Comparison of ENCODE assay signal across 8 mouse cellular contexts in genomic region chr16:23989209-23990160, GRCm38 (mm10). TPM values are rescaled to one million over a fixed set of nuclear protein-coding genes. Genes with fewer than 3 reads are reported as not detected.
DNase-seq lines count a peak whose midpoint lies in the region; ATAC-seq and TF ChIP-seq lines count a peak whose summit lies in the region.
"Had no signal": no experiment of that assay in that cellular context is flagged by ENCODE, and none has a peak within 500 bp of the region (broad histone marks: within the 10 kb centered on the region; RNA-seq: fewer than 3 reads in every experiment).

No protein-coding gene starts in this region.

- H3K27ac ChIP-seq in heart, embryonic 12.5 days (ENCODE audit: poor library complexity, severe bottlenecking), result peak overlapping the region; percentile 97
- H3K27ac ChIP-seq in kidney, postnatal 0 days, result peak overlapping the region; percentile 99
- peak overlapping the region; percentile 98 for H3K27ac ChIP-seq in midbrain, embryonic 13.5 days

- H3K27me3 ChIP-seq in heart, embryonic 12.5 days (replicated peaks), result no peaks in the 10 kb centered on the region
- H3K27me3 ChIP-seq in kidney, postnatal 0 days (ENCODE audit: insufficient read depth, low read length), result no peaks in the 10 kb centered on the region
- H3K27me3 ChIP-seq in midbrain, embryonic 13.5 days, result peaks cover 32% of the 10 kb centered on the region

- no peak for ATAC-seq in heart, embryonic 12.5 days (ENCODE audit: insufficient number of reproducible peaks, low FRiP score)
- no peak for ATAC-seq in kidney, postnatal 0 days (replicated peaks; ENCODE audit: low FRiP score, low read depth)
- peak; percentile 46; the same call in 1 of the 2 replicates for ATAC-seq in midbrain, embryonic 13.5 days

- TF ChIP-seq CTCF in kidney, postnatal 0 days (IDR thresholded peaks at IDR 0.05; ENCODE audit: low read depth), result no peak

- H3K4me3 ChIP-seq in heart, embryonic 12.5 days, result peak overlapping the region; percentile 92
- peak overlapping the region; percentile 68 for H3K4me3 ChIP-seq in kidney, postnatal 0 days (replicated peaks; ENCODE audit: low read depth, low read length)
- peak overlapping the region; percentile 69 for H3K4me3 ChIP-seq in midbrain, embryonic 13.5 days (replicated peaks)

- peak; percentile 38 for DNase-seq in thymus, postnatal 0 days (ENCODE audit: low spot score)
- no peak for DNase-seq in thymus, adult 18-20 months
- DNase-seq in cerebellum, postnatal 36 days, result peak; percentile 59 to 71
- peak; percentile 59 for DNase-seq in kidney, postnatal 0 days (ENCODE audit: low spot score)
- DNase-seq in frontal cortex, adult 2 months (ENCODE audit: extremely low spot score in 1 of 2, low spot score in 1 of 2), result no peak

- 3% methylated on average over 25 of the region's 25 CpGs for WGBS in heart, embryonic 12.5 days
- WGBS in kidney, postnatal 0 days, result 8% methylated on average over 25 of the region's 25 CpGs
- WGBS in midbrain, embryonic 13.5 days, result 1% methylated on average over 25 of the region's 25 CpGs

- peaks cover 35% of the 10 kb centered on the region for H3K4me1 ChIP-seq in heart, embryonic 12.5 days (replicated peaks)
- H3K4me1 ChIP-seq in kidney, postnatal 0 days (replicated peaks; ENCODE audit: insufficient read depth, low read length), result peaks cover 15% of the 10 kb centered on the region
- peaks cover 33% of the 10 kb centered on the region for H3K4me1 ChIP-seq in midbrain, embryonic 13.5 days (replicated peaks)

- H3K9ac ChIP-seq in heart, embryonic 12.5 days, result peak overlapping the region; percentile 97
- H3K9ac ChIP-seq in kidney, postnatal 0 days (ENCODE audit: low read depth, low read length), result peak overlapping the region; percentile 85
- H3K9ac ChIP-seq in midbrain, embryonic 13.5 days (replicated peaks), result peak overlapping the region; percentile 81

- no peaks in the 10 kb centered on the region for H3K36me3 ChIP-seq in heart, embryonic 12.5 days
- H3K36me3 ChIP-seq in kidney, postnatal 0 days (ENCODE audit: insufficient read depth, low read length), result no peaks in the 10 kb centered on the region
- H3K36me3 ChIP-seq in midbrain, embryonic 13.5 days, result no peaks in the 10 kb centered on the region

- H3K4me2 ChIP-seq in heart, embryonic 12.5 days, result peak overlapping the region; percentile 97
- peak overlapping the region; percentile 92 for H3K4me2 ChIP-seq in kidney, postnatal 0 days (ENCODE audit: low read length)
- peak overlapping the region; percentile 91 for H3K4me2 ChIP-seq in midbrain, embryonic 13.5 days (replicated peaks)

- no peaks in the 10 kb centered on the region for H3K9me3 ChIP-seq in heart, embryonic 12.5 days (replicated peaks)
- H3K9me3 ChIP-seq in kidney, postnatal 0 days (replicated peaks; ENCODE audit: low read length), result no peaks in the 10 kb centered on the region
- H3K9me3 ChIP-seq in midbrain, embryonic 13.5 days, result no peaks in the 10 kb centered on the region

RNA-seq across cellular contexts. Expression of gene Bcl6, which starts 0.8 kb away (rescaled TPM):
- polyA plus RNA-seq in thymus, postnatal 0 days (2015; fragmentation: Nextera tagmentation; extraction: Ambion mirVana), result 11.9 and 15.1 TPM in 2 replicates
- polyA plus RNA-seq in heart, embryonic 12.5 days (2016; fragmentation: Nextera tagmentation; extraction: Ambion mirVana), result 0.24 and 0.35 TPM in 2 replicates
- 0.74 and 0.80 TPM in 2 replicates for polyA plus RNA-seq in kidney, postnatal 0 days (2015; fragmentation: Nextera tagmentation; extraction: Ambion mirVana)
- 0.22 and 0.24 TPM in 2 replicates for polyA plus RNA-seq in midbrain, embryonic 13.5 days (2015; fragmentation: Nextera tagmentation; extraction: Ambion mirVana)
- 19.2 and 20.8 TPM in 2 replicates for polyA plus RNA-seq in frontal cortex, adult 2 months (2012; rRNA removed)

RNA-seq across cellular contexts. Expression of gene Gm37419, which starts 1.2 kb away (rescaled TPM):
- polyA plus RNA-seq in thymus, postnatal 0 days (2015; fragmentation: Nextera tagmentation; extraction: Ambion mirVana), result not detected in 2 replicates
- polyA plus RNA-seq in heart, embryonic 12.5 days (2016; fragmentation: Nextera tagmentation; extraction: Ambion mirVana), result not detected in 2 replicates
- not detected in 2 replicates for polyA plus RNA-seq in kidney, postnatal 0 days (2015; fragmentation: Nextera tagmentation; extraction: Ambion mirVana)
- not detected in 2 replicates for polyA plus RNA-seq in midbrain, embryonic 13.5 days (2015; fragmentation: Nextera tagmentation; extraction: Ambion mirVana)
- polyA plus RNA-seq in frontal cortex, adult 2 months (2012; rRNA removed), result not detected in 2 replicates
- polyA plus RNA-seq: gonadal fat pad, adult 2 months had no signal

RNA-seq across cellular contexts. Expression of gene Rtp2, which starts 57.3 kb away (rescaled TPM):
- polyA plus RNA-seq in thymus, postnatal 0 days (2015; fragmentation: Nextera tagmentation; extraction: Ambion mirVana), result not detected in 2 replicates
- polyA plus RNA-seq in heart, embryonic 12.5 days (2016; fragmentation: Nextera tagmentation; extraction: Ambion mirVana), result not detected in 2 replicates
- not detected in 2 replicates for polyA plus RNA-seq in kidney, postnatal 0 days (2015; fragmentation: Nextera tagmentation; extraction: Ambion mirVana)
- not detected in 2 replicates for polyA plus RNA-seq in midbrain, embryonic 13.5 days (2015; fragmentation: Nextera tagmentation; extraction: Ambion mirVana)
- polyA plus RNA-seq in frontal cortex, adult 2 months (2012; rRNA removed), result 0.48 and 0.55 TPM in 2 replicates
- polyA plus RNA-seq: gonadal fat pad, adult 2 months had no signal

Comparison
In these comparisons a context has a peak if more than half of its experiments do, and no peak if none do; other contexts are left out.
1. DNase-seq: peak in thymus, postnatal 0 days (single experiment), cerebellum, postnatal 36 days (2 of 2) and kidney, postnatal 0 days (single experiment); none in thymus, adult 18-20 months (0 of 2) and frontal cortex, adult 2 months (0 of 2).
2. Peak in every context shown above with its lines, with median percentiles within 50 percentile points of each other: H3K27ac ChIP-seq, H3K4me2 ChIP-seq, H3K4me3 ChIP-seq and H3K9ac ChIP-seq.